Mouse (Mus musculus) right cerebral cortex, adult 18-20 months (tissue): ENCODE data around the gene Smox.

Experiments used
- DNase-seq: peaks from one replicate; pipeline ENCODE4 v3.0.0; 2022; ENCODE audit warnings: mixed read lengths

Smox gene

DNA sequence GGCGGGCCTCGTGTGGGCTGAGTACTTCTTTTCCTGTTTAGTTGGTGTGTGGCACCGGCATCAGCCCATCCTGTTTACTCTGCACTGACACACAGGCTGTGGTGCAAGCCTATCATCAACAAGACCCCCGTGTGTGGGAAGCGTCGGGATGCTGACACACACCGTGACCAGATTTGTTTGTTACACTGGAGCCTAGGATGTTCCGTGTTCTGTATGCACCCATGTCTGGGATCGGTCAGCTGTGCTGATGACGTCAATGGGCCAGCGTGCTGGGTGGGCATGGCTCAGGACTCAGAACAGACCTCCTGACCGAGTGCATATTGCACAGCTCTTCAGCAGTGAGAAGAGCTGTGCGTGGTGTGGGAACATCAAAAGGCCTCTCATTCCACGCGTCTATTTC, 6.2 kb upstream of the Smox start:
- no peak for DNase-seq

DNA sequence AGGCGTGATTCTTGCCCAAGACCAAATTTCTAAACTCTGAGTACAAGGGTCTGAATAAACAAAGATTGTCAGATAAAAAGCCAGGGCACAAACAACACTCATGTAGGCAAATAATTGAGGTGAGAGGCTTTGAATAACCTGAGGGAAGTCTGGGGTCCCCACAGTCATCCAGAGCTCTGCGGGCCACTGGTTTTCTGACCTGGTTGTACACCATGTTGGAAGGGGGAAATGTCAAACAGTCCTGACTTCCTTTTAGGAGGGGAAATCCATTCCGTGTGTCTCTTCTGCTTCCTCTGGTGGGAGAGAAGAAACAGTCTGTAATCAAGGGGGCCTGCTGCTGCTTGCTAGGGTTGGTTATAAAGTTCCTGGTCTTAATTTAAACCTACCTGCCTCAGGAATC, 5.2 kb upstream of the Smox start:
- DNase-seq: no peak

DNA sequence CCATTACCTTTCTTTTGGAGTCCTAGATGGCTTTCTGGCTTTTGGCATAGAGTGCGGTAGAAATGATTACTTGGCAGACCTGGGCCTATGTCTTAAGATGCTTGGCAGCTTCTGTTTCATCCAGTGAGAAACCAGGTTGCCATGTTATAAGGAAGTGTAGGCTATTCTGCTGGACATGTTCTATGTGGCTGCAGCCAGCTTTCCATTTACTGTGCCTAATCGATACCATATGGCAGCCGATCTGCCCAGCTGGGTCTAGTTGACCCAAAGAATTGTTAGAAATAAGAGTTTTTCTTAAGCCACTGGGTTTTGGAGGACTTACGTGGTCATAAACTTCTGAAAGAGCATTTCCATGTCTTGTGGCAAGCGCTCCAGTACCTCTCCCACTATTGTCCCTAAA, 4.0 kb upstream of the Smox start:
- no peak for DNase-seq

DNA sequence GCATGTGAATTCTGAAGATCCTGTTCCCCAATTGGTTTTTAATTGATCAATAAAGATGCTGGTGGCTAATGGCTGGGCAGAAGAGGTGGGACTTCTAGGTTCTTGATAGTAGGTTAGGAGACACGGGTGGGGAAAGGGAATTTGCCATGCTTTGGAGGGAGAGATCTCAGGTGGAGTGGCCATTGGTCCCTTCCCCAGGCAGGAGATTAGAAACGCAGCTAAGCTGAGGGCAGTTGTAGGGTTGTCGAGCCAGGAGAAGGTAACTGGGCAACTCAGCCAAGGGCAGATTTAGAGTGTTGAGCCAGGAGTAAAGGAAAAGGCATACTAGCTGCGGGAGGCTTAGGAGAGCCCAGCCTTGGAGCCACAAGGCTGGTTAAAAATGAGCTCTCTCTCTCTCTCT, 3.0 kb upstream of the Smox start:
- no peak for DNase-seq

DNA sequence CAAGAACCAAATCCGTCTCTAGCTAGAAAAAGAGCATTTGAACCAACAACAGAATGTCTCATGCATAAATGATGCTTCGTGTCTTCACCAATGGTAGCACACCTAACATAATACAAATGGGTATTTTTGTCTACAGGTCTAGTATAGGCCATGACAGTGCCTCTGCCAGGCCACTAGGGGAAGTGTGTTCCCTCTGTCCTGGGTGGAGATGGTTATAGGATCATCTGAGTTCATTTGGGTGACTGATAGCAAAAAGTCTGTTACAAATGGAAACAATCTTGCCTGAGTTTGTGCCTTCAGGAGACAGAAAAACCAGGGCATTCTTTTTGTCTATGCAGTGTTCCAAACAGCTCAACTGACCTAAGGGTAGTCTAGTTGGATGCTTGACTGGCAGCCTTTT, 2.4 kb upstream of the Smox start:
- no peak for DNase-seq

DNA sequence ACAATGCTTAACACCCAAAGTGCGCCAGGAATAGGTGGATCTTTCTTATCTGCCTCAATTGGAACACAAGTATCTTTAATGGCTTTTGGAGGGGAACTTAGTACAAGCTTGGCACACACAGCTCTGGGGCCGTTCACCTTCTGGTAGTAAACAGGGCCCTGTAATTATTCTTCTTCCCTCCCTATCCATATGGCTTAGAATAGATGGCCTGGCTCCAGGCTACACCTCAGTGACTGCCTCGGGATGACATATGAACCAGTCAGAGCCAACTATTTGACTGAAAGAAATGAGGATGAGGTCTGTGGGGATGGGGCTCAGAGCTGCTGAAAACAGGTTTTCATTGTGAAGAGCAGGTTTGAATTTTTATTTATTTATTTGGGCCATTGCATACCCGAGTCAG, 1.7 kb upstream of the Smox start:
- DNase-seq: no peak

DNA sequence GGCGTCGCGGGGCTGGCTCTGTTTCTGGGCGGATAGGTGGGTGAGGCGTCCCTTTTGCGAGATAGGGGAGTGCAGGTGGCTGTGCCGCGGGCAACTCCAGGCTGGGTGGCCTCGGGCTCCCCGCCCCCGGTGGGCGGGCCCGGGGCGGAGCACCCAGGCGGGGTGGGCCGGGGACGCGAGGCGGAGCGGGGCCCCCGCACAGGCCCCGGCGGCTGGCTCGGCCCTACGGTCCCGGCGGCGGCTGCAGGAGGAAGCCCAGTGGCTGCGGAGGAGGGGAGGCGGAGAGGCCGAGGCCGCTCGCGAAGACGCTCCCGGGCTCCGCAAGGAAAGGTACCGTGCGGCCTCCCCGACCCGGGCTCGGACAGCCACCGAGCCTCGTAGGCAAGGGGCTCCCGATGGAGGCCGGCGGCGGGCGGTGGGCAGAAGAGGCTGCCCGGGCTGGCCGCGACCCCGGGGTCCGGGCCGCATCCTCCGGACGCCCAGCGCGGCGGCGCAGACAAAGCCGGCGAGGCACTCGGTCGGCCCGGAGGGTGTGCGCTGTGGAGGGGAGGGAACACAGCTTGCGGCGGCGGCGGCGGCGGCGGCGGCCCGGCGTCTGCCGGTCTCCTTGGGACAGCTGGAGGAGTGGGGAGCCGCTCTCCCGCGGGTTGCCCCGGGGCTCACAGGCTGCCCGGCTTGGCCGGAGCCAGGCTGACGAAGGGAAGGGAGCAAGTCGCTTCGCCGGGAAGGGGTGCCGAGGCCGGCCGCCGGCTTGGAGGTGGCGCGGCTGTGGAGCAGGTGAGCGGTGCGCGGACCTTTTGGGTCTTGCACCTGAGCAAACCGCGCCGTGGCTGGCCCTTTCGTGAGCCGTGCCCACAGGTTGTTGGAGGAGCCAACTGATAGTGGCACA, 655 bp downstream of the Smox start:
- peak; percentile 87 for DNase-seq

DNA sequence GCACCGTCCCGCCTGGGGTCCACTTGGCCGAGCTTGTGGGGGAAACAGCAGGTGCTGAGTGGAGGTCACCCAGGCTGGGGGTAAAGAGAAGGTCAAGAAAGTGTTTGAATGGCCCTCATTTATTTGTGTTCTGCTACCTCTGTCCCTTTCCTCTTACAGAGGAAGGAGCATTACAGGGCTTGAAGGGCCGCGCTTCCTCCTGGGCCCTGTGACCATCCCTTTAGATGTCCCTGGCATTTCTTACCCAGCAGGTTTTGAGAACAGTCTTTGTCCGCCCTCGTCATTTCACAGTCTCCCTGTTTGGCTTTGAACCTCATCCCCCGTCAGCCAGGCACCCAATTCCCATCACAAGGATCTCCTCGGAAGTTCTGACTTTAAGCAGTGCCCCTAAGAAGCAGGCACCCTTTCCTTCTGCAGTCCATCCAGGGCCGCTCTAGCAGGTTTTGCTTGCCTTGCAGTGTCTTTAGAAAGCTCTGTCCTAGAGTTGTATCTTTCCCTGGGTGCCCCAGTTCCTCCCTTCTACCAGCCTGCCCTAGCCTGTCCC, 1.4 kb downstream of the Smox start:
- DNase-seq: no peak

DNA sequence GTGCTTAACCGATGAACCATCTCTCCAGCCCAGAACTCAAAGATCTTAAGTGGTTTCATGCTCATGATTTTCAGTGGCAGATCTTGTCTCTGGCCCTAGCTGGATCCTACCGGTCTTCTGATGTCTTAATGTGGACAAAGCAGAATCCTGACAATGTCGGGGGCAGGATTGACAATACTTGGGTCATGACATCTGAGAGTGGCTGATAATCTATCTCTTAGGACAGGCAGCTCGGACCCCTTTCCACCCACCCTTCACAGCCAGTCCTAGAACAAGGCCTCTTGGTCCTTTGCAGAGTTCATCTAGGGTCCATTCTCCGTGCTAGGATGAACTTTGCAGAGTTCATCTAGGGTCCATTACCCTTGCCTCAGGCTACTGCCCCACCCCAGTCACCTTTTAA, 2.1 kb downstream of the Smox start:
- DNase-seq: no peak

DNA sequence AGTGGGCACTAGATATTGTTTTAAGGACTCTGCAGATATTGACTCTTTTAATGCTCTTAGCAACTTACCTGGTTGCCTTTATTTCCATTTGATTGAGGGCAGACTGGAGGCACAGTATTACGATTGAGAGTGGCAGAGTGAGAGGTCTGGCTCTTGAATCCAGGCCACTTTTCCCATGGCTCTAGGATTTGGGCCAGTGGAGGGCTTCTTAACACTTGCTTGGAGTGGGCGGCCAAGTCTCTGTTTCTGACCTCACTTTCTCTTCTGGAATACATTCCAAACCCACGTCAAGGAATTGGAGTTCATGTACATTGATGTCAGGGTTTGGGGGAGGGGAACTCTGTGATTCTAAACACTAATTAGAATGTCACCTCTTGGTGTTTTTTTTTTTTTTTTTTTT, 4.0 kb downstream of the Smox start:
- no peak for DNase-seq

DNA sequence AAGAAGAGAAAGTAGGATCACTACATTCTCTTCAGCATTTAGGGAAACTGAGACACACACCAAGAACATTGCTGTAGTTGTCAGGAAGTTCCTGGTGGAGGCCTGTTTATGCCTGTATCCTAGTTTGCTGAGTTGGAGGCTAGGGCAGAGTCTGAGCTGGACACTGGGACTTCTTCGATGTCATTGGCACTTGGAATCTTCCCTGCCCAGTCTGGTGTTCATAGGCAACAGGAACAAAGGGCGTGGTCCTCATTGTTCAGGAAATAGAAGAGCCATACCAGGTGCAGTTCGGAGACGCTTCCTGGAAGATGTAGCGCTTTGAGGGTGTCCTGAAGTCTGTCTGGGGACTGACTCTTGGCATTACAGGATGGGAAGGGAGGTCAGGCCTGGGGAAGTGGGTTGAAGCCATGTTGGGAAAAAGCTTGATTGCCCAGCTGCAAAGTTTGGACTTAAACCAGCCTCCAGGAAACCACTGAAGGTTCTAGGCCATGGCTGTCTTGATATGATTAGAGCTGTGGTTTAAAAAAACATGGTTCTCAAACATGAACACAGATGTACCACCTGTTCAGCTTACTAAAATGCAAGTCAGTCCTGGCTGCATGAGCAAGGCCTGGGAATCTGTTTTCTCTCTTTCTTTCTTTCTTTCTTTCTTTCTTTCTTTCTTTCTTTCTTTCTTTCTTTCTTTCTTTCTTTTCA, 5.0 kb downstream of the Smox start:
- no peak for DNase-seq

DNA sequence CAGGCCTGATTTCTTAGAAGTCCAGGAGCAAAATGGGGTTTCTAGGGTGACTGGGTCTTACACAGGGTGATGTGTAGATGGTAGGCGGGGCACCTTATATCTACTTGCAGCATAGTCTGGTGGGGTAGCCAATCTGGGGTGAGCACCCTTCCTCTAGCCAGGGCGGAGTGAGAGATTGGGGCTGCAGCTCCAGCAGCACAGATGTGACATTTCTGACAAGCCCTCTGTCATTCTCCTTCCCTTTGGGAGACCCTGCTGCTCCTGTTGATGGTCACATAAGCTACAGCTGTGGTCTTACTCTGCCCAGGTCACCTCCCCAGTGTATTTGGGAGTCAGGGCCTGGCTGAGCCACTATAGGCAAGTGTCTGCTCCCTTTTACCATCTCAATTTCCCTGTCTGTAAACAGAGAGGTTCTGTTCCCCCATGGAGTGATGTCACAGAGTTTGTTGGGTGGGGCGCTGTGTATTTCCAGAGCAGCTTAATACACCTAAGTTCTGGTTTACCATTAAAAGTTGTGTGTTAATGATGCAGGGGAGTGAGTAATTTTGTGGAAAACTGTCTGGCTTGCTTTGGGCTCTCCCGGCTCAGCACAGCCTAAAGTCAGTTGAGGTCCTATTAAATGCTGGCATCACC, 6.0 kb downstream of the Smox start:
- DNase-seq: no peak

DNA sequence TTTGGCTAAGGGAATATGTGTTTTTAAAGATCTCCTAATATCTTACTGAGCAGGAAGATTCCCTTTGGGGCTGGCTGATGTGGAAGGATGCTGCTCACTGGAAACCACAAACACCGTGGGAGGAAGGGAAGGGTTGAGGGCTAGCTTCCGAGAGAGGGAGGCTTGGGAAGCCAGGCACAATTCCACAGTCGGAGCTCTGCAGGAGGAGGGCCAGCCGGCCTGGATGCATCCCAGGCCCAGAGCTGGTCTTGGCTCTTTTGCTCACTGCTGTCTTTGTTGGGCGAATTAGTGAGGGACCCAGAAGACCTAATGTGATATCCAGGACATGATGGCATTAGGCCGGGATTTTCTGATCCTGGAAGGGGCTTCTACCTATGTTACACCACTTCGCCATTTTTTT, 6.9 kb downstream of the Smox start:
- peak; percentile 52 for DNase-seq

DNA sequence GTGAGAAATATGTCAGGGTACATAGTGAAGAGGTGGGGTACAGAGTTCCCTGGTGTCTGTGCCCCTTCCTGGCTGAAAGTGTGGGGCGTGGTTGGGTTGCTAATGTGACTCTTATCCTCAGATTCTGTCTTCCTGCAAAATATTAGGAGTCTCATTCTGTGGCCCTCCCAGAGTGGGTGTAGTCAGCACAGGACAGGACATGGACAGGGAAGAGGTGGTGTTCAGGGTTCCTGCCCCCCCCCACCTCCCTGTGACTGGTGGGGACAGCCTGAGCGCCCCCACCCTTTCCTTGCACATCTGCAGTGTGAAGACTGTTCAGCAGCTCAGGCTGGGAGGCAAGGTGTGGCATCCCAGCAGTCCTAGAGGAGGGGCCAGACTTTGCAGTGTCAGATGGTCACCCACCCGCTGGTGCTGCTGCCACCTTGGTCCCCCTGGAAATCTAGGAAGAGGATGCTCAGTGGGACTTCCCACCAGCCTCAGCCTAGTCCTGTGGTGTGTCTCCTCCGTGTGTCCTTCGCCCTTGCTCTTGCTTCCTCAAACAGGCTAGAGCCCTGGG, 8.1 kb downstream of the Smox start:
- no peak for DNase-seq

DNA sequence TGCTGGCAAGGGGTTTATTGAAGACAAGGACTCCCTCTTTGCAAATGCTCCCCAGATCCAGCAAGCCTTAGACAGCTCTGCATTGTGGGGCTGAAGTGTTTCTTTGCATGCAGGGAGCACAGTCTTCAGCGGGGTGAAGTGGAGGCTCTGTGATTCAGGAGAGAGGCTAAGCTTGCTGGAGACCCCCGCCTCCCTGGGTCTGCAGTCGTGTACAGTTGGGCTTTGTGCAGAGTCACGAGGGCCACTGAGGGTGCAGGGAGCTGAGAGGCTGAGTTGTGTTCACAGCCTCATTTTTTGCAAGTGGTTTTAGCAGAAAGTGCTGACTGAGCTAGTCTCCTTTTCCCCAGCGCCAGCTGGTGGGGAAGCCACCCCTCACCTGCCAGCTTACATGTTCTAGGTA, 10.6 kb downstream of the Smox start:
- DNase-seq: no peak

DNA sequence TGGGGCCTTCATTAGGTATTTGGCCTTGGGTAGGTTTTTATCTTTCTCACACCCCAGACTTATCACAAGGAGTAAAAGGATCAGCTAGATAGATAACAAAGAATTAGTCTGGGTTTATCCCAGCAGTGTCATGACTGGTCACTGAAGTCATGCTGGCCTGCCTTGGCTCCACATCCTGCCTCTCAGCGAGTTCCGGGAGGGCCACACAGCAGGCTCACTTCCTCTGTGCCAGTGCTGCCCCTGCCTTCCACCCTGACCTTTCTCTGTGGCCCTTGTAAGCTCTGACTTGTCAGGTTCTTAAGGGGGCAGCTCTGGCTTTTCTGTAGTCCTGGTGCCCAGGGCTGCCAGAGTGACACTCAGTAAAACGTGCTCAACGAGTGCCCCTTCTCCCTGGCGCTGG, 11.3 kb downstream of the Smox start:
- no peak for DNase-seq

DNA sequence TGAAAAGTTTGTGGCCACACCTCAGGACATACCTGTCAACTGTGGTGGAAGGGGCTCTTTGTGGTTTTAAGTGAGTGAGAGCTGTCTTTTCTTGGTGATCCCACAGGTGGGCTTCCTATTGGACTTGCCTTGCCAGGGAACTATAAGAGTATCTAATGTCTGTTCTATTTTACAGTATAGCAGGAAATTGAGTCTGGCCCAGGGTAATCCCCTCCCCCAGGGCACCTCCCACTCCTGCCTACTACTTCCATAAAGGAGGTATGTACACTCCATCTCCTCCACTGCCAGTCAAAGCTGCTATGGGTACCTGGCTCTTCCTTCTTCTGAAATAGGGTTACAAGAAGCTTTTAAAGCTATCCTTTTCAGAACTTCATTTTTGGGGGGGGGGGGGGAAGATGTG, 14.1 kb downstream of the Smox start:
- DNase-seq: no peak

DNA sequence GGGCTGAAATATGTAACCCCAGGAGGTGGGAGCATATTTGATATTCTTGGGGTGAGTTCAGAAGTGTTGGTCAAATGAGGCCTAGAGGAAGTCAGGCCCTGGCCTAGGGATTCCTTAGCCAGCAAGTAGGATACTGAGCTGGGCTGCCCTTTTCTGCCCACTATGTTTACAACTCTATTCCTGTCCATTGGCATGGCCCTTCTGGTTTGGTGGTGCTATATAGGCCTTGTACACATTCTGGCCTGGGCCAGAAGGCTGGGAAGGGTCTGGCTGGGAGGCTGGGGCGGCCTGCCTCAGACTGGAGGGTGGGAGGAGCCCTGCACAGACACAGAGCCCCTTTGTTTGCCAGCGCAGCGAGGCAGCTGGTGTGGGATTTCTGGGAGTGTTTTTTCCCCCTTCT, 15.1 kb downstream of the Smox start:
- DNase-seq: peak; percentile 42

DNA sequence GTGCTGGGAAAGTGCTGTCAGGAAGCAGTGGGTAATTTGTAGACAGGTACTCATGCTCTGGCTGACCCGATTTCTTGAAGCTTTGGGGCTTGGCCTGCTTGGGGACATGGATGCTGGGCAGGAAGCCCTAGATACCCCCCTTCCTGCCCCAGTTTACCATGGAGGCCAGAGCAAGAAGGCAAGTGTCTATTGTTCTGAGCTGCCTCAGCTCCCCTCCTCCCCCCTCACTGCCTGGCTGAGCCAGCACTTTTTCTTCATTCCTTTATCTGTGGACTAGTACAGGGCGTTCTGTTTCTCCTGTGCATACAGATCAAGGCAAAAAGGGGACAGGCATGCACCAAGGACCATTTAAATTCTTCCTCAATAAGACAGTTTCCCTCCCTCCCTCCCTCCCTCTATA, 17.2 kb downstream of the Smox start:
- DNase-seq: peak; percentile 66

DNA sequence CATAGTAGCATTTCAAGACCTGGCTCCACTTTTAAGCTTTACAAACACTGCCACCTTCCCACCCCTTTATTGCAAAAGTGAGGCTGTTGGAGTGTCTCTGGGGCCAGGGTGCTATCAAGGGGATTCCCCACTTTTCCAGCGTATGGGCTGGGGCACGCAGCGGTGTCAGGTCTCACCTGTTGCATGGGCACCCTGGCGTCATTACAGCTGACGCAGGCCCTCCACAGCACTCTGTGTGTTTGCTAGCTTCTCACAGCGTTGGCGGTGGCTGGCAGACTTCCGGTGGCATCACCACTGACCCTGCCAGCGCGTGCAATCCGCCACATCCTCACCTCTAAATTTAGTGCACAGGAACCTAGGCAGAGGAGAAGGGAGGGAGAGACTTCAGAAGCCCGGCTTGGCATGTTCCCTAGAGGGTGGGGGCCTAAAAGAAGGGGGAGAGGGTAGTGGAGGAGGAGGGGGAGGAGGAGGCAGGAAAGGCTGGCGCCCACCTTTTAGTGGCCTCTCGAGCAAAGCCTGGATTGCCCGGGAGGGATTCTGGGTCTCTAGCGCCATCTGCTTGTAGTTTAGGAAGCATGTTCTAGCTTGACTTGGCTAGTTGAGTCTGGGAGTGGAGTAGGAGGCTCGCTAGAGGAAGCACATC, 18.5 kb downstream of the Smox start:
- peak; percentile 79 for DNase-seq

DNA sequence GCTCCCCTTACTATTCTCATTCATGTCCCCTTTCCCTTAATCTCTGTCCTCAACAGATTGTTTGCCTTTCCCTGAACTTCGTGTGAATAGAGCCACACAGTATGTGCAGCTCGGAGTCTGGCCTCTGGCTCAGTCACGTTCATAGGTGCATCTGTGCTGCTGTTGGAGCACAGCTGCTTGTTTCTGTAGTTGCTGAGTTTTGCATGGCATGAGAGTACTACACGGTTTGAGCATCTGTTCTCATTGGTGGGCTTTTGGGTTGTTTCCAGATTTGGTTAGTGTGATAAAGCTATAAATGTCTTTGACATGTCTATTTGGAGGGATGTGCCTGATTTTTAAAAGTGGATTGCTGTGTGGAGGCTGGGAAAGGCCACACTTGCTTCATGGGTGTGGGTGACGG, 19.2 kb downstream of the Smox start:
- DNase-seq: no peak

DNA sequence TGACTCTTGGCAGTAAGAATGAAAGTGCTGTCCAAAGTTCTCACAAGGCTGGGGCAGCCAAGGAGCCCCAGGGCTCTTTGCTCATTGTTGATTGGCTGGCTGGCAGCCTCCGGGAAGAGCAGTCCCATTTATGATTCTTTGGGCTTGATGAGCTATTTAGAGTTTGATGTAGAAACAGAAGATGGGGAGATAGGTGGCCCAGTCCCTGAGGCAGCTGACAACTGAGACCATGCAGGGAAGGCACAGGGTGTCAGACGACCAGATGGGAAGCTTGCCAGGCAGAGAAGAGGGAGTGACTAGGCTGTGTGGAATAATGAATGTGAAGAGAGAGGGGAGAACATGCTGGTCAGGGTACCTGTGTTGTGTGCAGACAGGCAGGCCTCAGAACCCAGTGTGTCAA, 22.2 kb downstream of the Smox start:
- DNase-seq: no peak

DNA sequence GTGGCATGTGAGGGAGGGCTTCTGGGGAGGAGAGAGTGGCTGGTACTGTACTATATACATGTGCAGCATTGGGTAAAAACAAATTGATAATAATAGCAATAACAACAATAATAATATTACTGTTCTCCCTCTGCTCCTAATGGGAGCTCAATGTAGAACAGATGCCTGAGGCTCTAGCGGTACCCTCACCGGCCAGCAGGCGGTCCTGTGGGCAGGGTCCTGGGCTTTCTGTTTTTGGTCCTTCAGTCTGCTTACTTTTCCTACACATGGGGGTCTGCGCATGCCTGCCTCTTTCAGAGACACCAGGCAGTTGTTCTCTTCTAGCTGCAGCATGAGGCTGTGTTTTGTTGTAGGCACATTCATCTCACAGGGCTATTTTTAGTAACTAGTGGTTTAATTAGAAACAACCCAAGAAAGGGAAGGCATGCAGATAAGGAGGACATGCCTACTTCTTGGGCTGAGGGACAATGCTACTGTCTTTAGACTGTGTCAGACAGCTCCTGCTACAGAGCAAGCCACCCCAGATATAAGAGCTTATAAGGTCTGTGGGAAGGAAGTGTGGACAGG, 22.8 kb downstream of the Smox start:
- DNase-seq: no peak
